Mouse (Mus musculus) left cerebral cortex, postnatal 14 days (tissue): ENCODE measurements around the gene Adgrg1. TPM values are rescaled to one million over a fixed set of nuclear protein-coding genes. Genes with fewer than 3 reads are reported as not detected.

ENCODE experiments used
- DNase-seq, 2 experiments: peaks; one replicate each; pipeline ENCODE4 v3.0.0; 2021 to 2022; ENCODE audit warnings: low spot score in 2 of 2, mixed read lengths in 1 of 2
- intact Hi-C: fragments of 180-260 bp; cut with DNase I; formaldehyde crosslinking; loops from one replicate; pipeline ENCODE4 v1.15.1; 2025
- total RNA-seq, 2 experiments: library from RNA; stranded (reverse); gene quantifications; 2 replicates each; pipeline ENCODE4 v1.2.3; 2021

Adgrg1 gene
- total RNA-seq, 2 experiments from 2014 or later, result 93.3 to 110 TPM

DNA sequence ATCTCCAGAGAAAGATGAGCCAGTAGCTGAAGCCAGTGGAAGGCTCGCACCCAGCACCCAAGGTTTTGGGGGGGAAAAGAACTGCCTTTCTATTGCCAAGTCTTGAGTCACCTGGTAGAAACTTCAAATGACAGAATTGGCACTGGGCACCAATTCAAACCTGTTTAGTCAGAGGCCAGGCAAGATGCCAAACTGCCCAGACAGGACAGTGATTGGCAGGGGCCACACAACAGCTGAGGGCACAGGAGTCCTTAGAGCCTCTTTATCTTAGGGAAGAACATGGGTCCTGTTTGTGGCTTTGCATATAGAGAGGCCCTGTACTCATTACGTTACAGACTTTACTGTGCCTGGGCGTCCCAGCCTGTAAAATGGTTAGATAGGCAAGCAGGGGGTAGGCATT, 7.0 kb upstream of the Adgrg1 start:
- DNase-seq, result no peak
- intact Hi-C loops, result no loop called here

- intact Hi-C loops, result no loop called here
Measured at GRCm38 (mm10) chr8:94973270-94973669, 1.3 kb upstream of the Adgrg1 start.

DNA sequence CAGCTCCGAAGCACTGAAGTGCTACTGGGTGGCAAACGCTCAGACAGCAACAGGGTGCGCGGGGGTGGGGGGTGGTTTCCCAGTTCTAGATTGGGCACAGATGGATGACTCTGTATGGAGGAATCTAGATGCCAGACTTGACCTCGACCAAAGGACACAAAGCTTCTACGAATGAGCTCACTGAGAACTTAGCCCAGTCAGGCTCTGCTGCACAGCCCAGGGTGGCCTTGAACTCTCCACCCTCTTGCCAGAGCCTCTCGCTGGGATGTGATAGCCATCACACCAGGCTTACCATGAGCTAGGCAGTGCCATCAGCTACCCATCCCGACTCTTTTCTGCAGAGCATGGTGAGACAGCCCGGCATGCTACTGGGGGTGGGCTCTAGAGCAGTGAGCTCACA, 765 bp upstream of the Adgrg1 start:
- no peak for DNase-seq
- intact Hi-C loops, result no loop called here

More at GRCm38 (mm10) chr8:94973270-94973669, 1.3 kb upstream of the Adgrg1 start:
- DNase-seq, result no peak

- intact Hi-C loops, result no loop called here
- no peak for DNase-seq
Measured at GRCm38 (mm10) chr8:94976651-94977417, 2.3 kb downstream of the Adgrg1 start.

DNA sequence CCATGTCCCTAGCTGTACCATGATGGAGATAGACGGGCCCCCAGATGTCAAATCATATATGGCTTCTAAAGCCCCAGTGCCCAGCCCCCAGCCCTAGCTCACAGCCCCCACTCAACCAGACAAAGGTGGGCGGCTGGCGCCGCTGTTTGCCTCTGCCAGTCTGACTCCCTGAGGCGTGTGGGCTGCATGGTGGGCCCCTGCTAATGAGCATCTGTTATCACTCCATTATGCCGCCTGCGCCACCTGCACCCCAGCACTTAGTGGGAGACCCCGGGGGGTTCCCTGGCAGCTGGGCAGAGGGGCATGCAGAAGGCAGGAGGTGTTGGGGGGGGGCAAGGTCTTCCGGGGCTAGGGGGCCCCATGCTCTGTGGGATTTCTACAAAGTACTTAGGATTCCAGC, 3.6 kb downstream of the Adgrg1 start:
- intact Hi-C loops, result no loop called here
- DNase-seq, result no peak

DNA sequence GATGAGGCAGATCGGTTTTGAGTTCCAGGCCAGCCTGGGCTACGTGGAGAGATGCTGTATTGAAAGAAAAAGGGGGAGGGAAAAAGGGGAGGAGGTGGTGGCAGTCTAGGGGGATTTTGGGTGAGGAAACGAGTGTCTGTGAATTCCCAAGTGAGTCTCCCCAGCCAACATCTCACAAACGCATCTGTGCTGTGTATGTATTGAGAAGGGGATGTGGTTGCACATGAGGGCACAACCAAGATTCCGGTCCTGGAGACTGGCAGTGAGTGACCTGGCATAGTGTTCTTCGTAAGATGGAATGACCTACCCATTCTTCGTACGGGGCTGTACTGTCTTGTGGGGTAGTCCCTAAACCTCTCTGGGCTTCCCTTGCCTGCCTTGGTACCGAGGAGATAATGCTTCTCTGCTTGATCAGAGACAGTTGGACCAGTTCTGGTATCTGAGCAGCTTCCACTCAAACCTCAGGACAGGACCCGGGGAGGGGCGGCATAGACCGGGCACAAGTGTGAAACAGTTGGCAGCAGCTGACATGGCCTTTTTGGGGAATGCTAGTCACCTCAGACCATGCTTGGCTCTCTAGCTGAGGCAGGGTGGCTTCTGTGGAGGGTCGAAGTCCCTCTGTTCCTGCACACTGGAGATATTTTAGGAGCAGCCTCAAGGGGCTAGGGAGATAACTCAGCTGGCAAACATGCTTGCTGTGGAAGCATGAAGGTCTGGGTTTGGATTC, 4.2 kb downstream of the Adgrg1 start:
- intact Hi-C loops, result no loop called here
- DNase-seq, result no peak

DNA sequence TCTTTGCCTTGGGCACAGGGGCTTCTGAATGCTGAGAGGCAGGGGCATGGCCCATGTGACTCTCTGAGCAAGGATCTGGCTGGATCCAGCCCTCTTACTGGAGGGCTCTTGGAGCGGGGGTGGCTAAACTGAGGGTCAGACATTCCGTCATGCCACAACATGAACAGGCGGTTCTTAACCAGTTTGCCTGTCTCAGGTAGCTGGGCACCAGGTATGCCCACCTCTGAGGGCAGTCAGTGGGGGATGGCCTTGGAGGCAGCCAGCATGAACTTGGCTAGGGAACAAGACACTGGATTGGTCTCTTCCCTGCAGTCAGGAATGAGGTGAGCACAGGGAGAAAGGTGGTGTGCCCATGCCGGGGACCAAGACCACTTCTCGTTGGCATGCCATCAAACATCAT, 5.6 kb downstream of the Adgrg1 start:
- intact Hi-C loops, result no loop called here
- DNase-seq, result no peak

- intact Hi-C loops, result no loop called here
- no peak for DNase-seq
Measured at GRCm38 (mm10) chr8:94980976-94981375, 6.4 kb downstream of the Adgrg1 start.

DNA sequence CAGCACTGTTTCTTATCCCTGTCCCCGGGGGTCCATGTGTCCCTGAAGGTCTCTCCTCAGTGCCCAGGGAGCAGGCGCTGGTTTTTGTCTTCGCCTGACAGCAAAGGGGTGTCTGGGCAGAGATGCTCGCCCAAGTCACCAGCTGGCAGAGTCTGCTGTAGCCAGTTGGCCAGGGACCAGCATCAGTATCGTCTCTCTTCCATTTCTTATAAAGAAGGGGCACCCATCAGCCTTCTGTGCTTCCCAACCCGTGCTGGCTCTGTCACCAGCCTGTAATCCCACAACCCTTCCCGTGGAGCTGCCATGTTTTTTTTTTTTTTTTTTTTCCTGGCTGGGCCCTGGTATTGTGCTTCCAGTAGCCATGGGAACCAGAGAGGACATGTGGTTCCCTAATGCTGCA, 7.3 kb downstream of the Adgrg1 start:
- intact Hi-C loops, result no loop called here
- no peak for DNase-seq

DNA sequence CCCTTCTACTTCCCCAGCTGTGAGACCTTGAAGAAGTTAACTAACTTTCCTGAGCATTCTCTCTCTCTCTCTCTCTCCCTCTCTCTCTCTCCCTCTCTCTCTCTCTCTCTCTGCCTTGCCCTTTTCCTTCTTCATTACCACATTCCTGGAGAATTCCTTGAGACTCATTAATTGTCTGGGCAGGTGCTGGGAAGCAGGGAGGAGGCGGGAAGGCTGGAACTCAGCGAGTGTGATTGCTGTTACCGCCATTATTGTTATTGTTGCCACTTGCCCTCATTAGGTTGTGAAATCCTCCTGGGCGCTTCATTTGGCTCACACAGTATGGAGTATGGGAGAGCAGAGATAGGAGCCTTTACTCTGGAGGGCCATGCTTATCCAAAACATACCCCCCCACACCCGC, 8.6 kb downstream of the Adgrg1 start:
- intact Hi-C loops, result no loop called here
- no peak for DNase-seq

- intact Hi-C loops, result no loop called here
- DNase-seq, result peak; percentile 56 to 76
Measured at GRCm38 (mm10) chr8:94983881-94984516, 9.4 kb downstream of the Adgrg1 start.

DNA sequence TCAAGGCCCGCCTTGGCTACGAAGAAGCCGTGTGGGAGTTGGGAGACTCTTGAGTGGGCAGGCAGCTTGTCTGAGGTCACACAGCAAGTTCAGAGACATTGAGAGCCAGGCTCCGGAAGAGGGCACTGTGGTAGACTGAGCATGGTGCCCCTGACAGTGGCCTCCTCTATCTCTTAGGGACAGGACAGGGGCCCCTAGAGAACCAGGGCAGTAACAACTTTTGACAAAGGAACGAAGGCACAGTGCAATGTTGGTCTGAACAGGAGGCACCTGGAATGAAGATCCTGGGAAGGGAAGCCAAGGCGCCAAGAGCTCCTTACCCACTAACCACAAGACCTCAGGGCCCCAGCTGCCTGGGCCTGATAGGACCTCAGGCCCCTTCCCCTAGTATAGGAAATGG, 10.5 kb downstream of the Adgrg1 start:
- DNase-seq, result no peak
- intact Hi-C loops, result no loop called here

DNA sequence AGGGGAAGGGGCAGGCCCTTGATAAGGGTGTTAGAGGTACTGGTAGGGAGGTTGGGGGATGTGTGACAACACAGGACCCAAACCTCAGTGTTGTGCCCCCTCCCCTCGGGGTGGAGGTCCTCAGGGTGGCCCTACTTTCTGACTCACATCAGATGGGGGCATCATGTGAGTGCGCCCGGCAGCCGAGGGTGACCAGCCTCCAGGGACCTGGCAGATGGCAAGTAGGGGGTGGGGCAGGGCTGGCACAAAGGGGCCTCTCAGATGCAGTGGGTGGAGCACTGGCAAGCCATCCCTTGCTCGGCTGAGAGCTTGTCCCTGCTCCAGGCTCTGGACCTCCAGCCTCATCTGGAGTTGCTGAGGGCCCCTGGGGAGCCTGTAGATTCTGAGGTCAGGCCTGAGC, 12.1 kb downstream of the Adgrg1 start:
- intact Hi-C loops, result no loop called here
- DNase-seq, result peak; percentile 41 to 70

DNA sequence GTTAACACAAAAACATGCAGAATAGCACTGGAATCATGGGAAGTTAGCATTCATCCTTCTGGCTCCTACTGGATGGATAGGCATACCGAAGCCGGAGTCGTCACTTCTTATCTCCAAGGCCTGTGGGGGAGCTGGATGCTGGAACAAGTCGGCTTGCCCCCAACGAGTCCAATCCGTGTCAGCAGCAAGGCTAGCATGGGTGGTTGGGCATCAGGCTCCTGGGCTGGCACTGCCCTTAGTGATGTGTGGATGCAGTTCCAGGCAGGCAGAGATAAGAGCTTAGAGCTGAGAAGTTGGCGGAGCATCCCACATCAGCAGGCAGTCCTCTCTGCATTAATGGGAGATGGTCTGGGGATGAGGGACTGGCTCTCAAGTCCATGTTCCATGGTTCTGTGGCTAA, 13.0 kb downstream of the Adgrg1 start:
- no peak for DNase-seq
- intact Hi-C loops, result no loop called here

DNA sequence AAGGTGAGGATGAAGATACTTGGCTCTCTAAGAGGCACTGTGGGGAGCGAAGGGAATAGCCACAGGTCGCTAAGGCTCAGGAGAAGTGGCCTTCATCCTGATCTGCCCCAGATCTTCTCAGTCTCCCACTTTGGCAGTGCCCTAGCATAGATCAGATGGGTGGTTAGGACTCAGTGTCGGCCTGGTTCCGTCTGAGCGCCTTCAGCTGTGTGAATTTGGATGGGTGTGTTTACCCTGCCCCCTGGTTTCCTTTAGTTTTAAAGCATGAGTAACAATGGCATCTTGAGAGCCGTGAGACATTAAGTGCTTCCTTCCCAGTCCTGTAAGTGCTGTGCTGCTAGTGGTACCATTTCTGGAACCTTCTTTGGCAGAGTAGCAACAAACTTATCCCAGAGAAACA, 14.1 kb downstream of the Adgrg1 start:
- no peak for DNase-seq
- intact Hi-C loops, result no loop called here

DNA sequence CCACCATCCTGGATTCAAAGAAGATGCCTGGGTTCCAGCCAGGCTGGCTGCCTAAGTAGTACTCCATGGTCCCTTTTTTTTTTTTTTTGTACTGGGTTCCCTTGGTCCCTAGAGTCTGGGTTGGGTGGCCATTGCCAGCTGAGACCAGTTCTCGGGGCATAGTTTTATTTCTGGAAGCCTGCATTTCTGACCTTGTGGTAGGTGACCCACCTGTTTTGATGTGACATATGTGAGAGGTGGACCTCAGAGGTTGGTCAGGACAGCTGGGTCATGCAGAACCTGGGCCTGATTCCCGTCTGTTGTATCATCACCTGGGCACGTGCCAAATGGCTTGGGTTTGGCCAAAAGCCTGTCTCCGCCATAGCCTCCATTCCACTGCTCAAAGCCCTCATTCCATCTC, 15.2 kb downstream of the Adgrg1 start:
- intact Hi-C loops, result no loop called here
- no peak for DNase-seq

DNA sequence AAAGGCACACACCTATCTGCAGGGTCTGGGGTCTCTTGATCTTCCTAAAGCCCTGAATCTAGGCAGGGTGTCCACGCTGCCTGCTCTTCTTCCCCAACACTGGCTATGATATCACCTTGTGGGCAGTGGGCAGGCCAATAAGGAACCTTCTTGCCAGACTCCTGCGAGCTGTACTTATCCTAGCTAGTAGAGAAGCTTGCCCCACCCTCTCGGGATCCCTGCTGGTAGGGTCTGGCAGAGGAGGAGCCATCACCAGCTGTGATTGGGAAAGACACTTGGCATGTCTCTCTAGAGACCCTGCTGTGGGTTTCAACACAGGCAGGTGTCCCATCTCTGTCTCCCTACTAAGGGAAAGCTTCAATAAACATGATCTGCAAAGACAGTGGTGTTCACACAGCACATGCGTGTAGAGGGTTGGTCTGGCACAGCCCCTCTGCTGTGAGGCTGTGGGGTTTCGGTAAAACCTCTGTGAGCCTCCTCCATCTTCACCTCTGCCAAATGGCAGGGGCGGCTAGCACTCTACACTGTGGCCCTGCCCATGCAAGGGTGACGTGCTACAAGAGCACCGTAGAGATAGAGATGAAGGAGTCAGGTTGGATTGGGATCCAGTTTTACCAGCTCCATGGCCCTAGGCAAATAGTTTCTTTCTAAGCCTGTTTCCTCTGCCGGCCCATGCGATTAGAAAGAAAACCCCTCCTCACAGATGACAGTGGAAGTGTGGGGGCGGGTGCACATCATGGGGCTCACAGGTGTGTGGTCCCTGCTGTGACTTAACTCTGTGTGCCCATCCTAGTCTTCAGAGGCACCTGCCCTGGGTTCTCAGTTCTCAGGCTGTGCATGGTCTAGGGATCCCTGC, 16.3 kb downstream of the Adgrg1 start:
- DNase-seq, result no peak
- intact Hi-C loops, result no loop called here

DNA sequence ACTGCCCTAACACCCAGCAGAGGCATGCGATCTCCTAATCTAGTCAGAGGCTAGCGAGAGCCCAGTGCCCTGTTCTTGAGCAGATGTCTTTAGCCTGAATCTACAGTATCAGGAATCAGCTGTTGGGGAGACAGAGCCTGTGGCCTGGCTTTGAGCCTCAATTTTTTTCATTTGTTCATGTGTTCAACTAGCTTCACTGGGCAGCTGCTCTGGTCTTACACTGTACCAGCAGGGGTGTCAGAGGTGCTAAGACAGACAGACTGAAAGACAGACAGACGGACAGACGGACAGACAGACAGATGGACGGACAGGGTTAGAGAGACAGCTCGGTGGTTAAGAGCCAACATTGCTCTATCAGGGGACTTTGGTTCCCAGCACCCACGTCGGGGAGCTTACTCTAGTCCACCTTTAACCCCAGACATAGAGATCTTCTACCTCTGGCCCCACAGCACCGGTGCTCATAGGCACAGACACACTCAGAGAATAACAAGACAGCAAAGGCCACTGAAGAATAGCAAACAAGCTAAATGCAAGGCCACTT, 17.0 kb downstream of the Adgrg1 start:
- intact Hi-C loops, result no loop called here
- DNase-seq, result no peak

DNA sequence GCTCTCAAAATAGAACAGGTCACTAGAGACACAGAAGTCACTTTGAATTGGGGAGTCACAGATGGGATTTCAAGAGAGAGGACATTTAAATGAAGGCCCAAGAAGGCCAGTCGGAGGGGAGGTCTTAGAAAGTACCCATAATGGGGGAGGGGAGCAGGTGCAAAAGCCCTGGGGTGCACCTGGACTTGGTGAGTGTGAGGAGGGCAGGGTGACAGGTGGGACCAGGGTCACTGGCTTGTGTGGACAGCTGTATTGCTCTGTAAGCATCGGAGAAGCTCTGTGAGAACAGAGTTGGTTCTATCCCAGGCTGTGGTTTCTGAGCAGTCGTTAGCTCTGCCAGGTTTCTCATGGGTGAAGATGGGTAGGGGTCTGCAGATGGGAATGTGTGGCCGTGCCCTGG, 17.5 kb downstream of the Adgrg1 start:
- DNase-seq, result no peak
- intact Hi-C loops, result no loop called here

DNA sequence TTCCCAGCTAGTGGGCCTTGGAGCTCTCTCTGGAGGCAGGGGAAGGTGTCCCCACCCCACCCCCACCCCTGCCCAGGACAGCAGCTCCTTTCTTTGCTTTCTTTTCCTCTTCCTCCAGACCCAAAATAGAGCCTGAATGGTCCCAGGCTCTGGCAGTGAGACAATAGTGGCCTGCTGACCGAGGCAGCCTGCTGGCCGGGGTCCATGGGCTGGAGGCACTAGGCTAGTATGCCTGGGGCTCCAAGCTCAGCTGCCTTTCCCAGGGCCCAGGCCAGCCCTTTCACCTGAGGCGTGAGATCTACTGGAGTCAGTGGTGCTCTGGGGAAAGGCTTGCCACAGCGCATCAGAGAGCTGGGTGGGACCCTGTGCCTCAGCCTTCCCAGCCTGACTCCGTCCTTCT, 18.0 kb downstream of the Adgrg1 start:
- peak; percentile 72 to 73 for DNase-seq
- intact Hi-C loops, result no loop called here
